11 mouse cellular contexts compared by ENCODE assay signal in genomic region chr9:110673107-110673752, GRCm38 (mm10). TPM values are rescaled to one million over a fixed set of nuclear protein-coding genes. Genes with fewer than 3 reads are reported as not detected.
DNase-seq lines count a peak whose midpoint lies in the region; ATAC-seq and TF ChIP-seq lines count a peak whose summit lies in the region.
"Had no signal": no experiment of that assay in that cellular context is flagged by ENCODE, and none has a peak within 500 bp of the region (broad histone marks: within the 10 kb centered on the region; RNA-seq: fewer than 3 reads in every experiment).

No protein-coding gene starts in this region.

- H3K27me3 ChIP-seq in lung, embryonic 16.5 days (ENCODE audit: control insufficient read depth, insufficient read depth, low read depth, low read length) = no peaks in the 10 kb centered on the region
- H3K27me3 ChIP-seq in forebrain, embryonic 15.5 days = no peaks in the 10 kb centered on the region
- H3K27me3 ChIP-seq: embryonic facial prominence, embryonic 12.5 days had no signal

- no peak for DNase-seq in gastrocnemius, adult 2 months
- no peak for DNase-seq in gastrocnemius, postnatal 14 days
- no peak for DNase-seq in lung, adult 18-20 months
- no peak for DNase-seq in adrenal gland, postnatal 4 days (ENCODE audit: low spot score in 2 of 2)

- no peaks in the 10 kb centered on the region for H3K9me3 ChIP-seq in lung, embryonic 16.5 days (ENCODE audit: control insufficient read depth, low read length)
- H3K9me3 ChIP-seq in forebrain, embryonic 15.5 days = no peaks in the 10 kb centered on the region
- H3K9me3 ChIP-seq: embryonic facial prominence, embryonic 12.5 days; liver, embryonic 15.5 days had no signal

- no peak for TF ChIP-seq CTCF in gastrocnemius, adult 2 months (IDR thresholded peaks at IDR 0.05)

- H3K4me1 ChIP-seq in lung, embryonic 16.5 days (replicated peaks; ENCODE audit: control insufficient read depth, insufficient read depth, low read length) = peaks cover 43% of the 10 kb centered on the region
- peaks cover 13% of the 10 kb centered on the region for H3K4me1 ChIP-seq in forebrain, embryonic 15.5 days
- H3K4me1 ChIP-seq: embryonic facial prominence, embryonic 12.5 days had no signal

- H3K36me3 ChIP-seq in lung, embryonic 16.5 days (ENCODE audit: control insufficient read depth, insufficient read depth, low read length) = no peaks in the 10 kb centered on the region
- no peaks in the 10 kb centered on the region for H3K36me3 ChIP-seq in forebrain, embryonic 15.5 days
- H3K36me3 ChIP-seq: embryonic facial prominence, embryonic 12.5 days; liver, embryonic 15.5 days had no signal

- ATAC-seq in lung, embryonic 16.5 days (ENCODE audit: low read depth) = peak; percentile 32; the same call in 1 of the 2 replicates
- 0 out of 2 replicates have a peak, but pooled peaks have one; percentile 29 for ATAC-seq in forebrain, embryonic 15.5 days (replicated peaks)
- peak; percentile 8; the same call in 1 of the 2 replicates for ATAC-seq in megakaryocyte progenitor cell, adult 5-6 weeks (replicated peaks; ENCODE audit: poor library complexity)
- no peak for ATAC-seq in megakaryocyte-erythroid progenitor cell, adult 5-6 weeks (replicated peaks; ENCODE audit: low FRiP score, low TSS enrichment, poor library complexity, severe bottlenecking)
- ATAC-seq: inflammation-experienced regulatory T-cells, adult 6 months had no signal

- H3K4me2 ChIP-seq in lung, embryonic 16.5 days (ENCODE audit: low read depth, low read length) = peak overlapping the region; percentile 22
- H3K4me2 ChIP-seq in forebrain, embryonic 15.5 days (replicated peaks) = no peak overlapping the region
- H3K4me2 ChIP-seq: embryonic facial prominence, embryonic 12.5 days; liver, embryonic 15.5 days had no signal

- intact Hi-C loops in gastrocnemius, adult 2 months (cut with DNase I) = no loop called here
- intact Hi-C loops in gastrocnemius, postnatal 14 days (cut with DNase I; ENCODE audit: low total_unique reads) = no loop called here

- 50% methylated on average over 10 of the region's 10 CpGs for WGBS in lung, embryonic 16.5 days
- WGBS in forebrain, embryonic 15.5 days = 49% methylated on average over 10 of the region's 10 CpGs

- peak overlapping the region; percentile 32; the same call in 1 of the 2 replicates for H3K9ac ChIP-seq in lung, embryonic 16.5 days (ENCODE audit: low read length)
- no peak overlapping the region for H3K9ac ChIP-seq in forebrain, embryonic 15.5 days (replicated peaks)
- H3K9ac ChIP-seq: embryonic facial prominence, embryonic 12.5 days; liver, embryonic 15.5 days had no signal

- peak overlapping the region; percentile 35 for H3K4me3 ChIP-seq in gastrocnemius, adult 2 months
- no peak overlapping the region for H3K4me3 ChIP-seq in lung, embryonic 16.5 days (ENCODE audit: low read length)
- H3K4me3 ChIP-seq in forebrain, embryonic 15.5 days = no peak overlapping the region
- H3K4me3 ChIP-seq: embryonic facial prominence, embryonic 12.5 days; liver, embryonic 15.5 days had no signal

- peak overlapping the region; percentile 74 for H3K27ac ChIP-seq in gastrocnemius, adult 2 months
- H3K27ac ChIP-seq in lung, embryonic 16.5 days (ENCODE audit: low read length) = peak overlapping the region; percentile 81
- 0 out of 2 replicates have a peak overlapping the region, but pooled peaks have one; percentile 8 for H3K27ac ChIP-seq in forebrain, embryonic 15.5 days (replicated peaks)
- H3K27ac ChIP-seq: embryonic facial prominence, embryonic 12.5 days; liver, embryonic 15.5 days had no signal

RNA-seq across cellular contexts. Expression of gene Ccdc12, which starts 16.9 kb away (rescaled TPM):
- total RNA-seq in gastrocnemius, adult 2 months (2021) = 10 to 100 TPM; 43.4 to 51.7 TPM
- 10 to 100 TPM; 46.4 to 52.6 TPM for total RNA-seq in gastrocnemius, postnatal 14 days (2021)
- 160 and 167 TPM in 2 replicates for polyA plus RNA-seq in lung, embryonic 16.5 days (2015; fragmentation: Nextera tagmentation; extraction: Ambion mirVana)
- polyA plus RNA-seq in forebrain, embryonic 15.5 days (2015; fragmentation: Nextera tagmentation; extraction: Ambion mirVana) = 120 and 130 TPM in 2 replicates
- 98.7 and 112 TPM in 2 replicates for total RNA-seq in megakaryocyte progenitor cell, adult 5-6 weeks (2015)
- total RNA-seq in megakaryocyte progenitor cell, adult 5-6 weeks (2017) = 75.3 and 92.6 TPM in 2 replicates
- 92.6 and 110 TPM in 2 replicates for total RNA-seq in megakaryocyte-erythroid progenitor cell, adult 5-6 weeks (2014; fragmentation: Nextera tagmentation)
- 70.8 and 132 TPM in 2 replicates for total RNA-seq in megakaryocyte-erythroid progenitor cell, adult 5-6 weeks (2017)
- 10 to 100 TPM; 65.9 to 74.9 TPM for total RNA-seq in adrenal gland, postnatal 4 days (2021)

RNA-seq across cellular contexts. Expression of gene Nbeal2, which starts 19.3 kb away (rescaled TPM):
- 1 to 10 TPM; 4.7 to 5.0 TPM for total RNA-seq in gastrocnemius, adult 2 months (2021)
- total RNA-seq in gastrocnemius, postnatal 14 days (2021) = 1 to 10 TPM; 2.5 to 4.1 TPM
- 5.0 and 6.9 TPM in 2 replicates for polyA plus RNA-seq in lung, embryonic 16.5 days (2015; fragmentation: Nextera tagmentation; extraction: Ambion mirVana)
- polyA plus RNA-seq in forebrain, embryonic 15.5 days (2015; fragmentation: Nextera tagmentation; extraction: Ambion mirVana) = 2.1 and 2.4 TPM in 2 replicates
- total RNA-seq in megakaryocyte progenitor cell, adult 5-6 weeks (2015) = 20.1 and 24.1 TPM in 2 replicates
- 10.3 and 19.3 TPM in 2 replicates for total RNA-seq in megakaryocyte progenitor cell, adult 5-6 weeks (2017)
- total RNA-seq in megakaryocyte-erythroid progenitor cell, adult 5-6 weeks (2014; fragmentation: Nextera tagmentation) = 9.1 and 11.9 TPM in 2 replicates
- 3.7 and 6.8 TPM in 2 replicates for total RNA-seq in megakaryocyte-erythroid progenitor cell, adult 5-6 weeks (2017)
- total RNA-seq in adrenal gland, postnatal 4 days (2021) = 10 to 100 TPM in 1 of 2 experiments, 1 to 10 TPM in 1; 8.9 to 11.8 TPM

RNA-seq across cellular contexts. Expression of gene Nradd, which starts 49.0 kb away (rescaled TPM):
- 1 to 10 TPM in 1 of 2 experiments, under 1 TPM in 1; 0.64 to 1.2 TPM for total RNA-seq in gastrocnemius, adult 2 months (2021)
- total RNA-seq in gastrocnemius, postnatal 14 days (2021) = 1 to 10 TPM; 1.2 to 2.5 TPM
- 47.4 and 49.8 TPM in 2 replicates for polyA plus RNA-seq in lung, embryonic 16.5 days (2015; fragmentation: Nextera tagmentation; extraction: Ambion mirVana)
- 29.1 and 32.8 TPM in 2 replicates for polyA plus RNA-seq in forebrain, embryonic 15.5 days (2015; fragmentation: Nextera tagmentation; extraction: Ambion mirVana)
- 2.0 and 4.3 TPM in 2 replicates for total RNA-seq in megakaryocyte progenitor cell, adult 5-6 weeks (2015)
- 1.9 and 2.2 TPM in 2 replicates for total RNA-seq in megakaryocyte progenitor cell, adult 5-6 weeks (2017)
- 2.1 TPM in 1 of 2 replicates, not detected in the other for total RNA-seq in megakaryocyte-erythroid progenitor cell, adult 5-6 weeks (2014; fragmentation: Nextera tagmentation)
- 0.14 and 2.8 TPM in 2 replicates for total RNA-seq in megakaryocyte-erythroid progenitor cell, adult 5-6 weeks (2017)
- total RNA-seq in adrenal gland, postnatal 4 days (2021) = 10 to 100 TPM; 16.0 to 17.9 TPM

Comparison
In these comparisons a context has a peak if more than half of its experiments do, and no peak if none do; other contexts are left out.
1. H3K27ac ChIP-seq: peak in every context shown above with its lines; median percentile 81 in lung, embryonic 16.5 days; 74 in gastrocnemius, adult 2 months; 8 in forebrain, embryonic 15.5 days.